Mouse (Mus musculus) liver, embryonic 14.5 days (tissue): Measurements from ENCODE around the gene Itgb6. TPM values are rescaled to one million over a fixed set of nuclear protein-coding genes. Genes with fewer than 3 reads are reported as not detected.

ENCODE experiments used
- ATAC-seq: fragments of 200-750 bp; cut with Nextera tagmentation; 2 replicates; pipeline ENCODE4 v1.8.0; 2017; ENCODE audit warnings: moderate number of reproducible peaks, mild to moderate bottlenecking, moderate library complexity; ENCODE audit not compliant: insufficient read depth
- DNase-seq, 3 experiments: peaks; one replicate each; pipeline ENCODE4 v3.0.0-alpha.2; 2012 to 2013; ENCODE audit warnings: low read depth in 3 of 3, low spot score in 3 of 3
- H3K27ac ChIP-seq: fragments of 300-500 bp; sonication (generic); 2 replicates; pipeline ENCODE4 v1.5.1; 2014; ENCODE audit warnings: moderate library complexity, mild to moderate bottlenecking, control low read depth, inconsistent platforms
- H3K27me3 ChIP-seq: fragments of 300-500 bp; sonication (generic); 2 replicates; pipeline ENCODE4 v1.6.1; 2014; ENCODE audit warnings: mild to moderate bottlenecking, low read length, moderate library complexity; ENCODE audit not compliant: control insufficient read depth, insufficient read depth
- H3K36me3 ChIP-seq: fragments of 300-500 bp; sonication (generic); replicated peaks from 2 replicates; pipeline ENCODE4 v1.6.1; 2014; ENCODE audit warnings: low read depth; ENCODE audit not compliant: control insufficient read depth, insufficient read depth
- H3K4me1 ChIP-seq, 2 experiments: fragments of 200-500 bp in 1 of 2; fragments of 300-500 bp in 1 of 2; sonication (generic) in 1 of 2; replicated peaks; 2 replicates each; pipeline ENCODE4 v1.6.1; 2012 to 2014; ENCODE audit warnings: antibody characterized with exemption in 1 of 2, inconsistent platforms in 1 of 2, low read length in 1 of 2; ENCODE audit not compliant: control insufficient read depth in 2 of 2, insufficient read depth in 2 of 2
- H3K4me2 ChIP-seq: fragments of 300-500 bp; sonication (generic); 2 replicates; pipeline ENCODE4 v1.6.1; 2014; ENCODE audit warnings: low read depth, mild to moderate bottlenecking, control low read depth, moderate library complexity
- H3K4me3 ChIP-seq, 2 experiments: fragments of 200-500 bp in 1 of 2; fragments of 300-500 bp in 1 of 2; sonication (generic) in 1 of 2; 2 replicates each; pipeline ENCODE4 v1.5.1; 2012 to 2014; ENCODE audit warnings: low read depth in 2 of 2, low read length in 2 of 2, mild to moderate bottlenecking in 2 of 2, control low read depth in 1 of 2, inconsistent platforms in 1 of 2, moderate library complexity in 1 of 2; ENCODE audit not compliant: insufficient read depth in 1 of 2
- H3K9ac ChIP-seq: fragments of 300-500 bp; sonication (generic); replicated peaks from 2 replicates; pipeline ENCODE4 v1.6.1; 2014; ENCODE audit warnings: mild to moderate bottlenecking, control low read depth, moderate library complexity
- H3K9me3 ChIP-seq: fragments of 300-500 bp; sonication (generic); 2 replicates; pipeline ENCODE4 v1.6.1; 2016; ENCODE audit warnings: low read length, mixed read lengths; ENCODE audit not compliant: control insufficient read depth
- CTCF ChIP-seq: IDR thresholded peaks from 2 replicates; pipeline ENCODE4 v1.5.1; 2016; ENCODE audit warnings: antibody characterized with exemption, low read depth, control low read depth
- EP300 ChIP-seq: IDR thresholded peaks from 2 replicates; pipeline ENCODE4 v1.6.1; 2016; ENCODE audit warnings: antibody characterized with exemption, low read depth
- WGBS: fragments of 180-500 bp; shearing (Covaris S2); extraction: QIAGEN DNeasy Blood & Tissue Kit; methylation state at CpG from one replicate; pipeline ENCODE4 v1.1.7; 2014; ENCODE audit not compliant: insufficient replicate concordance; 5-methylcytosine and 5-hydroxymethylcytosine counted together
- polyA plus RNA-seq, 2 experiments: library from polyadenylated mRNA; depleted of rRNA in 1 of 2; stranded (reverse) in 1 of 2; unstranded in 1 of 2; fragments of >200 nt; fragmentation: Nextera tagmentation in 1 of 2; extraction: Ambion mirVana in 1 of 2; gene quantifications; 2 replicates each; pipeline versions ENCODE4 v1.2.1 to v1.2.3; 2012 to 2014

Itgb6 gene
- polyA plus RNA-seq, 2 experiments = 0.02 to 0.05 TPM

GRCm38 (mm10) chr2:60682554-60682953 lies 39.9 kb downstream of the Itgb6 start:
- no peak overlapping the region for H3K4me2 ChIP-seq
- DNase-seq = no peak
- H3K4me1 ChIP-seq = 0 out of 4 replicates have a peak, but pooled peaks cover 0 to 3% of the 10 kb centered on the region in 2 experiments
- TF ChIP-seq EP300 (no peak), CTCF (no peak)
- H3K27me3 ChIP-seq = no peaks in the 10 kb centered on the region
- H3K27ac ChIP-seq = no peak overlapping the region
- no peaks in the 10 kb centered on the region for H3K9me3 ChIP-seq
- WGBS = 48% methylated on average over 2 of the region's 2 CpGs
- H3K36me3 ChIP-seq = no peaks in the 10 kb centered on the region
- no peak for ATAC-seq
- H3K9ac ChIP-seq = no peak overlapping the region
- H3K4me3 ChIP-seq = no peak overlapping the region

- Histone ChIP-seq H3K27ac (no peak overlapping the region), H3K36me3 (no peaks in the 10 kb centered on the region), H3K4me2 (no peak overlapping the region), H3K4me3 (no peak overlapping the region), H3K9ac (no peak overlapping the region), H3K9me3 (no peaks in the 10 kb centered on the region), H3K4me1 (0 out of 4 replicates have a peak, but pooled peaks cover 0 to 2% of the 10 kb centered on the region in 2 experiments), H3K27me3 (no peaks in the 10 kb centered on the region)
- no peak for ATAC-seq
- 57% methylated on average over 7 of the region's 7 CpGs for WGBS
- TF ChIP-seq EP300 (no peak), CTCF (no peak)
- no peak for DNase-seq
Observed at GRCm38 (mm10) chr2:60674413-60674812, 48.0 kb downstream of the Itgb6 start.

- H3K36me3 ChIP-seq = no peaks in the 10 kb centered on the region
- 53% methylated on average over 17 of the region's 17 CpGs for WGBS
- TF ChIP-seq EP300 (no peak), CTCF (no peak)
Observed at GRCm38 (mm10) chr2:60672973-60673954, 49.2 kb downstream of the Itgb6 start.

GRCm38 (mm10) chr2:60671215-60671614 lies 51.2 kb downstream of the Itgb6 start:
- Histone ChIP-seq H3K4me2 (no peak overlapping the region), H3K4me1 (no peaks in the 10 kb centered on the region), H3K4me3 (no peak overlapping the region), H3K9ac (no peak overlapping the region), H3K9me3 (no peaks in the 10 kb centered on the region), H3K36me3 (no peaks in the 10 kb centered on the region), H3K27me3 (no peaks in the 10 kb centered on the region), H3K27ac (no peak overlapping the region)
- WGBS = 59% methylated on average over 1 of the region's 1 CpGs
- ATAC-seq (no peak), DNase-seq (no peak)
- TF ChIP-seq CTCF (no peak), EP300 (no peak)

More at GRCm38 (mm10) chr2:60672973-60673954, 49.2 kb downstream of the Itgb6 start:
- Histone ChIP-seq H3K27ac (no peak overlapping the region), H3K27me3 (no peaks in the 10 kb centered on the region), H3K9me3 (no peaks in the 10 kb centered on the region), H3K9ac (no peak overlapping the region), H3K4me1 (0 out of 4 replicates have a peak, but pooled peaks cover 0 to 2% of the 10 kb centered on the region in 2 experiments), H3K4me2 (no peak overlapping the region), H3K4me3 (no peak overlapping the region)
- ATAC-seq (no peak), DNase-seq (no peak)

GRCm38 (mm10) chr2:60663071-60663470 lies 59.4 kb downstream of the Itgb6 start:
- Histone ChIP-seq H3K4me2 (no peak overlapping the region), H3K36me3 (no peaks in the 10 kb centered on the region), H3K4me1 (no peaks in the 10 kb centered on the region), H3K4me3 (no peak overlapping the region), H3K9me3 (no peaks in the 10 kb centered on the region), H3K27ac (no peak overlapping the region), H3K9ac (no peak overlapping the region), H3K27me3 (no peaks in the 10 kb centered on the region)
- WGBS = 55% methylated on average over 1 of the region's 1 CpGs
- no peak for DNase-seq
- no peak for ATAC-seq
- TF ChIP-seq EP300 (no peak), CTCF (no peak)
